Mouse (Mus musculus): ENCODE measurements at regions not wholly inside any gene's neighbourhood (a gene's known extent, or its start where the extent isn't known, plus 50 kb on each side); places are given as distances from the start of the nearest gene placed in this dataset.

DNA sequence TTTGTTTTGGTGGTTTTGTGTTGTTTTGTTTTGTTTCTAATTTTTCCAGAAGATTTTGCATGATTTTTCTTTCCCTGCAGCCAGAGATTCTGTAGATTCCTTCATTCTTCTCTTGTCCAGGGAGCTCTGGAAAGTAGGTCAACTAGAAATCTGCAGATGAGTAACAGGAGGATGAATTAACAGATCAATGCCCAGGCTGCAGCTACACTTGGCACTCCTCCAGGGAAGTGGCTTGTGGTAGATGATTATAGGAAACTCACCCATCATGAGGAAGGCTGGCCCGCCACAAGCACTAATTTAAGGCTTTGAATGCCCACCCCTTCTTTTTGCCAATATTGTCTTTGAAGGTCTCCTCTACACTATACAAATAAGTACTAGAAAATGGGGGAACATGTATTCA lies 52.0 kb upstream of the B3gat1 start:
- no peak for TF ChIP-seq MAX (IDR thresholded peaks at IDR 0.05; ENCODE audit: low read depth)
- no peak for TF ChIP-seq MYOD1 (IDR thresholded peaks at IDR 0.05; ENCODE audit: control insufficient read depth in 1 of 3, insufficient read length in 2 of 3, low read depth in 2 of 3)
- TF ChIP-seq POLR2A (IDR thresholded peaks at IDR 0.05; ENCODE audit: insufficient read length, low read depth) = no peak
- TF ChIP-seq POLR2AphosphoS2 (IDR thresholded peaks at IDR 0.05; ENCODE audit: insufficient read length, low read depth) = no peak
- TF ChIP-seq E2F4 (IDR thresholded peaks at IDR 0.05; ENCODE audit: insufficient read depth) = no peak
- no peak for TF ChIP-seq USF1 (IDR thresholded peaks at IDR 0.05; ENCODE audit: low read depth)
- no peak for TF ChIP-seq TCF12 (IDR thresholded peaks at IDR 0.05; ENCODE audit: insufficient read depth, poor library complexity, severe bottlenecking)
- no peak for TF ChIP-seq REST (IDR thresholded peaks at IDR 0.05; ENCODE audit: insufficient read depth, insufficient read length)

All from myocyte (in vitro differentiated cells).